14 mouse cellular contexts compared by ENCODE assay signal in genomic region chr14:75637641-75638040, GRCm38 (mm10).
A peak's percentile ranks its signal among the peaks of the same experiment; 100 is the strongest.
DNase-seq lines count a peak whose midpoint lies in the region.
"Had no signal": no experiment of that assay in that cellular context is flagged by ENCODE, and none has a peak within 500 bp of the region (broad histone marks: within the 10 kb centered on the region; RNA-seq: fewer than 3 reads in every experiment).

No protein-coding gene starts in this region.

- DNase-seq in lung, postnatal 10 days: peak; percentile 9
- no peak for DNase-seq in lung, postnatal 4 days
- DNase-seq in cerebellum, adult 11 months: peak; percentile 53
- peak; percentile 66 to 67 for DNase-seq in cerebellum, adult 18-20 months
- DNase-seq in cerebellum, postnatal 14 days: peak; percentile 59 to 80
- DNase-seq in kidney, postnatal 4 days: no peak
- DNase-seq in retina, postnatal 1 day: no peak
- DNase-seq: adrenal gland, postnatal 25 days; gastrocnemius, postnatal 14 days; heart, adult 11 months; kidney, postnatal 36 days; lung, embryonic 14.5 days; thymus, adult 18-20 months; thymus, postnatal 36 days had no signal

Comparison
In these comparisons a context has a peak if more than half of its experiments do, and no peak if none do; other contexts are left out.
1. DNase-seq: peak in lung, postnatal 10 days (single experiment), cerebellum, adult 11 months (single experiment), cerebellum, adult 18-20 months (2 of 2) and cerebellum, postnatal 14 days (2 of 2); none in lung, postnatal 4 days (0 of 2), kidney, postnatal 4 days (0 of 2) and retina, postnatal 1 day (single experiment).